Mouse (Mus musculus) ovary, postnatal 10 days (tissue): ENCODE results near the gene Dbx1.

Source experiments
- DNase-seq: peaks from one replicate; pipeline ENCODE4 v3.0.0; 2022; ENCODE audit warnings: low spot score

Dbx1 gene

DNA sequence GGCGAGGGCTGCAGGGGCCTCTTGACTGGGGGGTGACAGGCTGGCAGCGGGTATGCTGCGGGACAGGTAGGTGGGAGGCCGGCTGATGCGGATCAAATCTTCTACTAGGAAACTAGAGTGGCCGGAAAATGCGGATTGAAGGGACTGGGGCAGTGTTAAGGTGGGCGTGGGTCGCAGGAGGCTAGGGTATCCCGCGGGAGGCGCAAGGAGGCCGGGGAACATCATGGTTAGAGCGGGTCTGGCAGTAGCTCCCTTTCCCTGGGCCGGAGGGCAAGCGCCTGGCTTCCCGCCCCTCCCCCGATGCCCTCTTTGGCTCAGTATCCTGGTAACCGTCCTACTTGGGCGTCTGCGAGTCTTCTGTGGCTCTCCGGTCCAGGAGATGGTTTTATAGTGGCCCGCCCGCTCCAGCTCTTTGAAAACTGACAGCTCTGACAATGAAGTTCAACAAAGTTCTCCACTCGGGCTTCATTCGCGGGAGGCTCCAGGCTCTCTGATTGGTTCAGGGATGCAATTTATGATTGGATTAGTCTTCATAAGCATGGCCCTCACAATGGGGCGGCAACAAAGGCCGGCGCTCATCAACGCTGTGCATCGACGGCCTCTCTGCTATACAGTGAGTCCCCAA lies at the start of gene Dbx1:
Gene Dbx1, minus strand, starts transcription at position 359 of the 625 bp plus-strand sequence.
- no peak for DNase-seq

DNA sequence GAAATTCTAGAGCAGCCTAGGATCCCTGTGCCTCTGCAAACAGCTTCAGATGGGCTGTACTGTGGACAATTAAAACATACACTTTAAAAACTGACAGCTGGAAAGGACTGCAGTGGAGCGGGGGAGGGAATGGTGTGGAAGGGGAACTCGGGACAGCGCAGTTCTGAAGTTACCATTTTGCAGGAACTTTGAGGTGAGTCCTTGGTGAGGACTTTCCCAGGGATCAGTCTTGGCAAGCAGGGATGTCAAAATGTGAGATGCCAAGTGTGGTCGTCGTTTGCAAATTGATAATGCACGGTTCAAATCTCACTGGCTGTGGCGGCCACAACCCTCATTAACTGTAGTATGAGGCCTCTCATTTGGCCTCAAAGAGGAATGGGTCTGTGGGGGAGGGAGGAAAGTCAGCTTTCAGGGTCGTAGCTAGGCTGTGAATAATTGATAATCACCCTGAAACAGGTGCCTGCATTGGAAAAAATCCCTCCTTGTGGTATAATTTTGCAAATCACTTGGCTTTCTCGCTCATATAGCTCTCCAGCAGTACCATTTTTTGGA lies 42.3 kb upstream of the Dbx1 start:
- DNase-seq = no peak

DNA sequence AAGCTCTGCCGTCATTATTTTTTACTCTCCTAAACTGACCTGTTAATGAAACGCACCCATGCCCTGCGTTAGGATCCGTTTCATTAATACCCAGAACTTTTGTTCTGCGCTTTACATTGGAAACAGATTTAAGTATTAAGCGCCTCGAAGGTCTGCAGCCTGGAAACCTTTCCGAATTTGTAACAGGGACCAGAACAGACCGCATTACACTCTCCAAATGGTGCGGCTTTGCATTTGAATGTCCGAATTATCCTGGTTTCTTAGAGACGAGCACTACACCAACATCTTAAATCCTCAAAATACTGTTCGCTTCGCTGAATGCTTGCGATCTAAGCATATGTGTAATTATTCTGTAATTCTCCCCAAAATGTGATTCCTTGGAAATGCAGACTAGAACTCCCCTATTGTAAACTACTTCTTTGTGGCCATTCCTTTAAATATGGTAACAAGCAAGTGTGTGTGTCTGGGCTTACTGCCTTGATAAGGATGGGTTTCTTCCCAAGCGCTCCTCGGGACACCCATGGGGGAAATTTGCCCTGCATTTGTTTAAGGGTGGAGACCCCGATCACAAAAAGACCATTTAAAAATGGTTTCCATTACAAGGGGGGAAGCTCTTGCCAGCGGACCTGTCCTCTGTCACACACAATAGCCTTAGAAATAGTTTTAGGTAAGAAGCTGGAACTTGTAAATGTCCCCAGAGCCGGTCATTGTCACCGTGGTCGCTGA lies 41.6 kb upstream of the Dbx1 start:
- DNase-seq = no peak

DNA sequence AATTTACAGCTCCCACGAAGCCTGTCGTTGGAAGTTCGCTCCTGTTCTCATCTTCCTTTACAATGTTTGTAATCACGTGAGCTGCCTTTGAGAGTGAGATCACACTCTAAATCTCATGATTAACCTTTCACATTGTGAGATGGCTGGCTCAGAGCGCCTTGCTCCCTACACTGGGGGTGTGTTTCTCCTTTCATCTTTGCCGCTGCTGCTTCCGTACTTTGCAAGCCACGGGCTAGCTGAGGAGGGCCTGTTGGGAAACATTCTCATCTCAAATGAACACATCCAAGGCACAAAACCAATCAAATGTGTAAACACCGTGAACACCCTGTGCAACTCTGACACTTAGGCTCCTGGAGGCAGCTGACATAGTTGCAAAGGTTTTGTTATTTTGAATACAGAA lies 40.5 kb upstream of the Dbx1 start:
- no peak for DNase-seq

DNA sequence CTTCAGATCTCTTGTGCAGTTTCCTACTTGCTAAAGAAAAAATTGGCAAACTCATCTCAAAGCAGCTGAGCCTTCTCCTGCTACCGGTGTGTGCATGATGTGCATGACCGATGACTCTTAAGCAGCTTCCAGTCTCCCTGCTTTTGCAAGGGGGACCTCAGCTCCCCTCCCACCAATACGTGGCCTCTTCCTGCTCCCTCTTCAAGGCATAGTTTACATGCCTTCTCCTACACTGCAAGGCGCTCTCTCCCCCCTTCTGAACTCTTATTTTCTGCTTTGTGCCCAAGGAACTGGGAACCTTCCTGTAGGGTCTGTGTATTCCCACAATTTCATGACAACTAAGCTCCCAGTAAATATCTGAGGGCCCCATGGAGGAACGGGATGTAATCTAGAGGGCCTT lies 40.0 kb upstream of the Dbx1 start:
- no peak for DNase-seq

DNA sequence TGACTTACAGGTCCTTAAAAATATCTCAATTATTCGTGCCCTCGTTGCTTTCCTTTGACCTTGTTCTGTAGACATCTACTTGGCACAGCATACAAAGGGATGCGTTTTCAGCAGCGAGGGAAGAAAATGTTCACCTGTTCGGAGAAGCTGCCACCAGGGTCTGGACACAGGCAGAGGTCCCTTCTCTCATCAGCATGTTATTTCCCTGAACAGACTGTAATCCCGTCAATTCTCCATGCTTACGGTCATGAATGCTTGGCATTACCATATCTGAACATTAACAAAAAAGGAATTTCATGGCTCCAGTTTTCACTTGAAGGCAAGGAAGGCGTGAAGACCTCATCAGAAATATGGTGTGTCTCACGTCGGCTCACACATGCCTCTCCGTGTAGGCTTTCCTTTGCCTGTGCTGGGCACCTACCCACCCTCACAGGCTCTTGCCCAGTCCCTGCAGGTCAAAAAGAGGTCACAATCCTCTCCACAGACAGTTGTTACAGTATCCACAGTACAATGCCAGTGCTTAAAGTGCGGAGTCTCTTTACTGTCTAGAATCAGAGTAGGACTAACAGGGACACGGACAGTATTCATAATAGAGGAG lies 31.7 kb upstream of the Dbx1 start:
- no peak for DNase-seq

DNA sequence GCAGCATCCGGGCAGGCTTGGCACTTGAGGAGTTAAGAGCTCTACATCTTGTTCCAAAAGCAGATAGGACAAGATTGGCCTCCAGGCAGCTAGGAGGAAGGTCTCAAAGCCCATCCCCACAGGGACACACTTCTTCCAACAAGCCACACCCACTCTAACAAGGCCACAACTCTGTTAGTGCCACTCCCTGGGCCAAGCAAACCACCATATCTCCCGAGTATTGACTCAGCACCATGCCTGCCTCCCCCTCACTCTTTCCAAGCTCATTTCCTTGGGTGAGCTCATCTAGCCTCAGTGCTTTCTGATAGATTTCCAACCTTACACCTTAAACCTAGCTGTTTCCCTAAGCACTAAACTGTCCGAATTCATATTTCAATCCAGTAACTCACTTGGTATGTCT lies 26.9 kb upstream of the Dbx1 start:
- DNase-seq = no peak

DNA sequence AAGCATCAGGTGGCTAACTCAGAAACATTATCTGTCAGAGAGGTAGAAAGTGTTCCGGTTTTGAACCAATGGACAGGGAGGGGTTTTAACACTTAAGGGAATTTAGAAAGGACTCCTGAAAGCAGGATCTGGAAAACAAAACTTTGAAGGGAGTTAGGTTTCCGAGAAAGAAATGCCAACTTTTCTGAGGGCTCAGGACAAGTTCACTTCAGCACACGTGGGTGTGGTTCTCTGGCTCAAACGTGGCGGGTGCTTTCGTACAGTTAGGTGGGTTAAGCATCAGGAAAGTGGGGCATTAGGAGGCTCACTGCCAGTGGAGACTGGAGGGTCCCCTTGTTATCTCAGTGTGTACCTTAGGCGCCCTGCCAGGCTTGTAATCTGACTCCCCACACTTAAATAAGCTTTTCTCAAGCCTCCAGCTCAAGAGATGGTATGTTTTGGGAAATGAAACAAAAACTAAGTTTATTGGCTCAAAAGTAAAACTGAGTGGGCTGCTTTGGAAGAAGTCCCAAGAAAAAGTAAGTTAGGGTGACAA lies 25.9 kb upstream of the Dbx1 start:
- no peak for DNase-seq

DNA sequence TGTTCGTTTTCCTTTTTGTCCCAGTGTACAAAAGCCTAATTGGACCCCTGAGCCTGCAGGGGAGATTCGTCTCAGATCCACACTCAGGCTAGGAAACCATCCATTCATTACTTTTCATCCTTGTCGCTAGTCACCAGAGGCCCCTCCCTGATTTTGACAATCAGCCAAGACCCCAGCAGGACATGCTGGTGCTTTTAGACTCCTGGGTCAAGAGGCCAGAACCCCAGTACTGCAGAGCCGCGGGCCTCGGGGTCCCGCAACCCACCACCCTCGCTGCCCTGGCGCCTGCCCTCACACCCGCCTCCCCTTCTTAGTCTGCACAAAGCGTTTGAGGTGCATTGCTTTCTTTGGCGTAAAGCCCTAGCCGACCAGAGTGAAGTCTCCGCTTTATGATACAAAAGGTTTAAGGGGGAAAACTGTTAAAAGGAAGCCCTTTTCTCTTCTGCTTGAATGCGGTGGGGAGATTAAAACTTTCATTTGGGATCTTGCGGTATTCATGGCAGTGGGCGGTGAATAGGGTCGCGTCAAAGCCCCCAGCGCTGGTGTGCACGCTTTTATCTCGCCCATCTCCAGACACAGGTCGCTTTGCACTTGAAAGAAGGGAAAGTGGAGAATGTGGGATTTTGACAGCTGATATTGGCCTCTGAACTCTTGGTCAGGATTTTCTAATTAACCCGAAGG lies 25.3 kb upstream of the Dbx1 start:
- DNase-seq = no peak

DNA sequence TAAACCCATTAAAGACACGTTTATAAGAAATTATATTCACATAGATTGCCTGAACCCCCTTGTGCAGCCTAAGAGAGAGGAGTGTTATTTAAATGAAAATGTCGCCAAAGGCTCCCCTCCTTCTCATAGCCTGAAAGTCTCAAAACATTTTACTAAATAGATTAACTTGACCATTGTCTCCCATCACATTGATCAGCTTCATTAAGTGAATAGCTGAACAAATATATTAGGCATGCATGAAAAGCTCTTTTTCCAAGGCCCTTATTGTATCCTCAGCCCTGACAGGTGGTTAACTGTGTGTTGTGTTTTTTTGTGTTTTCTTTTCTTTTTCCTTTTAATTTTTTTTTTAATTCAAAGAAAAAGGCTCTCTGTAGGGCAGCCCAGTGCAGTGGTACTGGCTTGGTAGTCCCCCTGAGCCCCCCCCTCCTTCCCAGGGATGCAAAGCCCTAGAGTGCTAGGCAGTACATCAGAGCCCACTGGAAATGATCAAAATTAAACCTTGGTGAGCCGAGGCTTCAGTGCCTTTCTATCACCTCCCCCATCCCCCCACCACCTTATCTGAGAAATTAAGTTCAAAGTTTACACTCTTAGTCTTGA lies 4.2 kb upstream of the Dbx1 start:
- DNase-seq = no peak

DNA sequence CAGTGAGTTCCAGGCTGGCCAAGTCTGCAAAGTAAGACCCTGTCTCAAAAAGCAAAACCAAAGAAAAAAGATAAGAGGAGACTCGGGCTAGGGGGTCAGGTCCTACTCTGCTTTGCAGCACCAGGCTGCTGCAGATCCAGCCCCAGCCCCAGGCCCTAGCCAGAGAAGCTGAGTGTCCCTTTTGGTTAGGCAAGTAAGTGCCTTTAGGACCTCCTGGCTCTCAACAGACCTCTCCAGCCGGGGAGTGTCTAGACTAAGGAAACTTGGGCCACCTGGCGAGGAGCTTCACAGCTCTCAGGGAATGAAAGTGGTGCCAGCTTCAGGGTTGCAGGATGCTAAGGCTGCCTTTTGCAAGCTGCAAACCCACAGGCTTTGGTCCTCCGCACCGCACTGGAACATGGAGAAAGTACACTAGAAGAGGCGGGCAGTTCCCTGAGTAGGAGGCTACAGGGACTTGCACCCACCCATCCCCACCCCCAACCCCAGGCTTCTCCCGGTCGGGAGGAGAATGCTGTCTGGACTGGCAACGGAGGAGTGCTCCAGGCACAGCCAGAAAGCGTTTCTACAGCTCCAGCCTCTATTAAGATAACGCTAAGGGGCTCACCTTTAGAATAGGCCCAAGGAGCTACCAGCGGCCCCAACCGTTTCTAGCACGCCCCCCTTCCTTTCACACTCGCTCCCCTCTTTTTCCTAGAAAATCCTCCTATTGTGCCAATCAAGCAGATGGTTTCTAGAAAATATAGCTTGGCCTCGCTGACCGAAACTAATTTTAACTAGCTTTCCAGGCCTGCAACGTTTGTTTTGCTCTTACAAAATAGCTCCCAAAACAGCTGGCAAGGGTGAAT lies 3.4 kb upstream of the Dbx1 start:
- DNase-seq = no peak

DNA sequence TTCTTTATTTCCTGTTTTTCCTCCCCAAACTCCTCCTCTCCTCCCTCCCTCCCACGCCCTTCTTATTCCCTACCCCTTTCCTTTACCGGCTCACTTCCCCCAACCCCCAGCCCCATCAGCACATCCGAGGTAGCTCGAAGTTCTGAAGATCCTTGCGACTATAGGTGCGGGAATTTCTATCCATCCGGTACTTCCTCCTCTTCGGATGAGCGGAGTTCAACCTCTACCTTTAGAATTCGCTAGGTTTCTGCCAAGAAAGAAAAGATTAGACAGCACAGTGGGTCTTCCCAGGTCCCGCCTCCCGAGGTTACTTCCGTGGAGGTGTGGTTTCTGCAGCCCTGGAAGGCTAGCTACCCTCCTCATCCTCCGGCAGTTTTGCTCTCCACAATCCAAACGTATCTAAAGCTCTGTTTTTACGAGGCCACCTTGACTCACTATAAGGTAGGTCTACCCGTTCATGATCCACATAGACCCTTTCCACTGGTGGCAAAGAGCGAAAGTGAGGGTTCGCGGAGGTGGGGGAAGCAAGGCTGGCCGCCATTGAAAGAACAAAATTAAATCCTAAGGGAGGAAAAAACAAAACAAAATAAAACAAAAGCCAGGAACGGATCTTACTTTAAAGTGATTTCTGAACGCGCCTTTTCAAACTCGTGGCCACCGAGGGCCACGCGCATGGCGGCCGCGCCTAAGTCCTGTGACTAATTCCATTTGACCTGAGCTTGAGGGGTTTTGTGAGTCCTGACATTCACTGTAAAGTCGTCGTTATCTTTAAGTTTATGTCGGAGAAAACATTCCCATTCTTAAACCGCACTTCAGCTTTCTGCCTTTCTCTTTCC lies 2.5 kb upstream of the Dbx1 start:
- DNase-seq = no peak

DNA sequence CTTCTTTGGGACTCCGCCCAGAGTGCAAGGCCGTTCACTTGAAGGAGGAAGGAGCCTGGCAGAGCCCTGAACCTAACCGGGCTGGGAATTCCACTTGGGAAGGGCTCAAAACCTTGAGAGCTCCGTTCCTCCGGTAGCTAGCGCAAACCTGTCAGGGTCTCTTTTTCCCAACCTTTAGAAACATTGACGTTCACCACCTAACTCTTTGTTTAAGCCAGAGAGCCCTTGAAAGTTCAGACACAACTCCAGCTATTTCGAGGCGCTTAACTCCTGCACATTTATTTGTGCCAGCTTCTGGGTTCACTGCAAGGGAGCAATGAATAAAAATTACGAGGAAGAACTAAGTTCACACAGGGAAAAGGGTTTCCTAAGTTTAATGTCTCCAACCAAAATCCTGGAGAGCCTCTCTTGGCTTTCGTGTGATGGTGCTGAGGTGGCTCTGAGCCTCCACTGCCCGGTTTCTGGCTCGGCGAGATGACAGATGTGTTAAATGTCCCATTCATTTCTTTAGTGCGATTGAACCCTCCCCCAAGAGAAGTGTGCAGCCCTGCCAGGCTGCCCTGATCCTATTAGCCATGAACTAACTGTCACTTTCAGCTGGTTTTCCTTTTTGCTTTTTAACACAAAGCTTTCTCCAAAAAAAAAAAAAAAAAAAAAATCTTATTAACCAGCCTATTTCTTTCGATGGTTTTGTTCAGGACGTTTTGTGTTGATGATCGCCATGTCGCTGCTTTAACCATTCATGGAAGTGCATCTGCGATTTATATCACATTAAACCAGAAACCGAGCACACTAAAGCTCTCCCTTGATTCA lies 1.4 kb upstream of the Dbx1 start:
- DNase-seq = no peak

DNA sequence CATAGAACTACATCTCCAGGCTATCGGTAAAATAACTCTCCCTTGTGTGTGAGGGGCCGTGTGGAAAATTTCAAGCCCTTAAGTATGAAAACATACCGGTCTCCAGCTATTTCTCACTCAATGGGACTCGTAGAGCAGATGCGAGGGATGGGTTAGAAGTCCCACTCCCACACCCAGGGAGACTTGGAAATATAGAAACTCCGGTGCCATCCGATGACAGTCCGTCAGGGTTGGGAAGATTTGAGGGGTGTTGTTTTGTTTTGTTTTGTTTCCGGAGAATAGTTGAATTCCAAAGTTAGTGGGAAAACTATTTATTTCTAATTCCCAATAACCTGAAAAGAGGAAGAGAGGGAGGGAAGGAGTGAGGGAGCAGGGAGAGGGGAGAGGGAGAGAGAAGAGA lies 632 bp upstream of the Dbx1 start:
- no peak for DNase-seq

DNA sequence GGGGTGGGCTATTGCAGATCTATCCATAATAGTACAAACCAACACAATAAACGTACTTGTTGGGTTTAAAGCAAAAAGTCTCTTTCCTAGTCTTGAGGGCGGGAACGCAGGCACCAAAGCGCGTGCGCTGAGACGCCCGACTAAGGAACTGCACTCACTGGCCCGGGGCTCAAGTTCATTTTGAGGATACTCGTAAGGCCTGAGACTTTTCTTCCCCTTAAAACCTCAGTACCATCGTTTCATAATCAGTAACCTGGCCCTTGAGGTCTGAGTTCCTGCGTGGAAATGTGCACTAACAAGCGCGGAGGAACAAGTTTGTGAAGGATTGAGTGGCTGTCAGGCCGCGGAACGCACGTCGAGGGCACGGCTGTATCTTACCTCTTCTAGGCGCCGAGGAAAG lies 678 bp downstream of the Dbx1 start:
- DNase-seq = no peak

DNA sequence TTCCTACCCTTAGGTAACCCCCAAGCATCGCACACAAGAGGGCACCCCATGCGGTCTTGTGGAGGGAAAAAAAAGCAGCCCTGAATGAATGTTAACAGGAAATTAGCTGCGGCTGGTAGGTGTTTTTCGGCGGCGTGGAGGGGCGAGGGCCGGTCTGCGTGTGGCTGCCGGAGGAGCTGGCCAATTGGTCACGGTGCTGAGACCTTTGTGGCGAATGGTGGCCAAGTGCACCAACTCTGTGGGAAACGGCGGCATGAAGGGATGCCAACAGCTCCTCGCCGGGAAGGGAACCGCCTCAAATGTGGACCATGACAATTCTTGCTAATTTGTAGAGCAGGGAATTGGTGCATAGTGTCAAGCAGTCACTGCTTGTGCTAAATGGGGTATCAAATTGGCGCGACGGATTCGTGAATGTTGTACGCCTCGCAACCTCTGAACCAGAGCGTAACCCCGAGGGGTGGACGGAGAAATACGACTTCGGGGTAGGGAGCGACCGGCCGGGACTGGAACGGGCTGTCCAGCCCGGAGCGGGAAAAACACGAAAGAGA lies 1.5 kb downstream of the Dbx1 start:
- DNase-seq = no peak

DNA sequence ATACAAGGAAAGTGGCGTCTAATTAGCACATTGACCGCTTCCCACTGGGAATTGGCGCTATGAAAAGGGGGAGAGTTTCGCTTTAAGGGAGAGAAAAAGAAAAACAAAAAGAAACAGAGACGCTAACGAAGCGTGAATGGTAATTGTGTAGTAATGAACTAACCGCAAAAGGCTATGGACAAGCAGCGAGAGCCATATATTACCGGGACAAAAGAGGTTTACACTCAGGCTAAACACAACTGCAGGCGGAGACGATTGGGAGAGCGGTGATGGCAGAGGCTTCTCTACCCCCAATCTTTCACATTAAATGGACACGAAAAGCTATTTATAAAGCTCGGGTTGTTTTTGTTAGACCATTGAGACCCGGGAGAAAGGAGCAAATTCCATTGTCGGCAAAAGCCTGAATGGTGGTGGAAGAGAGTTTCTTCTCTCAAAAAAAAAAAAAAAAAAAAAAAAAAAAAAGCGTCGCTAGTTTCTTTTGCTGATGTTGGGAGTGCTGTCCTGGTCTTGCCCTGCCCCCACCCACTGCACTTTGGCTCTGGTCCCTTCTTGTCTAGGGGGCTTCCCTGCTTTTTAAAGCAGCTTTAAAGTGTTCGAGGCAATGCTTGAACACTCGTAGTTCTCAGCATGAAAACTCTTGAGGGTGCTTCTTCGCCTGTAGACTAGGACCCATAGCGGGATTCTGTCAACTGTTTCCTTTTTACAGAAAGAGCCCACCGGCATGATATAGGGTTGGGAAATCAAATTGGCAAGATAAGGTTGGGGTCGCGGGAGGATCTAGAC lies 2.2 kb downstream of the Dbx1 start:
- no peak for DNase-seq

DNA sequence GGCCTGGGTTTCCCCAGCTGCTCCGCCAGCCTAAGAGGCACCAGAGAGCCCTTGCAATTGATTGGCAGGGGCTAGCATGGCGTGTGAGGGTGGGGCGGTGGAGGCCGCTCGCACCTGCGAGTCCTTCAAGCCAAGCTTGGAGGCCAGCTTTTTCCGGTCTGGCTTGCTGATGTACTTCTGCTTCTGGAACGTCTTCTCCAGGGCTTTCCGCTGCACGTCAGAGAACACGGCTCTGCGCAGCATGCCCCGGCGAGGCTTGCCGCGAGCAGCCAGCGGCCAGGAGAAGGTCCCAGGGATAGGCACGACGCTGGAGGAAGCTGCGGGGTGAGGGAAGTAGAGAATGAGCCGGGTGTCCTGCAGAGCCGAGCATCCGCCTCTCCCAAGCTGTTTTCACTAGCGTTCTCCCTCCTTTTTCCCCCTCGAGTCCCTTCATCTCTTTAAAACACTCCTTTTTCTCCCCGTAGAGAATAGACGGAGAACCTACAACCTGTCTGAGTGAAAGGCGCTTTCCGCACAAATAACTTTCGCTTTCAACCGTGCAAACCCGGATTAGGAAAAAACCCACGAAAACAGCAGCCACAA lies 3.2 kb downstream of the Dbx1 start:
- DNase-seq = no peak
